Mouse (Mus musculus) lung, postnatal 25 days (tissue): ENCODE data around the gene Neurog1.

Source experiments
- DNase-seq: peaks from one replicate; pipeline ENCODE4 v3.0.0; 2022; ENCODE audit warnings: low spot score

The Neurog1 gene

DNA sequence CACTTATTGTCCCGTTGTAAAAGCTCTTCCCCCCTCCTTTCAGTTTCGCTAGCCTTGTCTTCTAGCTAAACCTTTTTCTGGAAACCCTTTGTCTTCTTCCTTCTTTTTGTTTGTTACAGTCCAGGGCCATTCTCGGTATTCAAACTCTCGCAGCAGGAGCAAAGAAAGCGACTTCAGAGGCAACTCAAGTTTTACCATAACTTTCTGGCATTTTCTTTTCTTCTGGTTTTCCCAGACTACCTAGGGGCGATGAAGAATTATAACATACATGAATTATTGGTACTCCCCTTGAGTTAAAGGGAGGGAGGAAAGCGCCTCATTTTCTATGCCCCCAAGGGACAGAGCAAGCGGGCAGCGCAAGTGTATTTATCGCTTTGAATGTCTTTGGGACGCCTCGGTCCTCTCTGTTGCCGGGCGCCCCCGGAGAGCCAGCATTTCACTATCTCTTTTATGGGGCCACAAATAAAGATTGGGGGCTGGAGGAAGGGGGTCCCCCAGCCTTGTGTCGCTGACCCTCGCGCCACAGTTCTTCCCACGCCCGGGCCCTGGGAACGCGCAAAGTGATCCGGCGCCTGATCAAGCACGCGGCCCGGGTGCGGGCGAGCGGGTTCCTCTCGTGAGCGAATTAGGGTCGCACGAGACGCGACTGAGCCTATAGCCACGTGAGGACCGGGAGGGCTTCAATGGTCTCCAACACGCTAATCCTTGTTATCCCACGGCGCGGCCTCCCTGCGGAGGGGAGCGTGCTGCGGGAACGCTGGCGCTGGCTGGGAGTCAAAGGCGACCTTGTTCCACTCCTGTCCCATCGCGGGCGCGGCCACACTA, 6.4 kb upstream of the Neurog1 start:
- no peak for DNase-seq

DNA sequence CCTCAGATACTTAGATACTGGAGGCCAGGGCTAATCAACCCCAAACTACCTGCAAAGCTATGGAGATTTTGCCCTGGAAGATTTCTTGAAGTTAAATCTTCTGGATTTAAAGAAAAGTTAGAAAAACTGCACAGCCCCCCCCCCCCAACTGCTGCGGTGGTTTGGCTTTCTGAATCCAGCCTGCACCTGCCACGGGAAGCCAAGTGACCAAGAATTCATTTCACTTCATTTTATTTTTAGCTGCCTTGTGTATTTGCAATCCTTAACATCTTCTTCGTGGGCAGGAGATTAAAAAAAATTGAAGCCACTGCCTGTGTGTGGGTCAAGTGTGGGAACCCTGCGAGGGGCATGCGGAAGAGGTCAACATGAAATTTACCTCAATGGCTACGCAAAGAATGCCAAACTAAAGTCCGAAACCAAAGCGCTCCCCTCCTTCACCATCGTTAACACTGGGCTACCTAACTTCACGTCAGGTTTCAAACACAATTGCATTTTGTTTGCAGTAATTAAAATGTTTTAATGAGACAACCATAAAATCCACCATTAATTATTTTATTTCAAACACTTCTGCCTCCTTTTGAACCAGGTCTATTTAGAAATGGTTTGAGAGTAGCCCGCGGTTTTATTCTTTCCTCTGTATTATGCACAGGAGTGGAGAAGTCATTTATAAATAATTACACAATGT, 5.6 kb upstream of the Neurog1 start:
- no peak for DNase-seq

DNA sequence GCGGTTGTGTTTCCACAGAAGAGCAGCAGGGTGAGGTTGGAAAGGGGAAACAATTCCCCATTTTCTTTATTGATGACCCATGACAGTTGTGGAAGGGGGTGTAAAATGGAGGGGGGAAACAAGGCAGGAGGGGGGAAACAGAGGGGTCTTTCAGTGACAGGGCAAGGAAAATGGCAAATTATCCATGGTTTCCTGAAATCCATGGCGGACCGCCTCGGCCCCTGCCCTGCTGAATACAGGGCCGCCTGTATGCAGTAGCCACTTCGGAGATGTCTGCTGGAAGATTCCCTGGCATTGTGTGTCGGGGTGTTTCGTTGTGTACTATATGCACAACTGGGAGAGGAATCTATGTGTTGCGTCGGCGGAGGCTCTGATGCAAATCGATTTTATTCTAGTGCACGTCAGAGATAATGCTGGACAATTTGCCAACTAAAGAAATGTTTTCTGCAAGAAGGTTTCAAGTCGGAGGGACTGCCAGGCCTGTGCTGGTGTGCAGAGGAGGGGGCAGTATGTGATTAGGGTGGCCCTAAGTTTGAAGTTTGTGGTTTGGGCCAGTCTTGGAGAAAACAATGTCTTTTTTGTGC, 4.8 kb upstream of the Neurog1 start:
- DNase-seq, result no peak

DNA sequence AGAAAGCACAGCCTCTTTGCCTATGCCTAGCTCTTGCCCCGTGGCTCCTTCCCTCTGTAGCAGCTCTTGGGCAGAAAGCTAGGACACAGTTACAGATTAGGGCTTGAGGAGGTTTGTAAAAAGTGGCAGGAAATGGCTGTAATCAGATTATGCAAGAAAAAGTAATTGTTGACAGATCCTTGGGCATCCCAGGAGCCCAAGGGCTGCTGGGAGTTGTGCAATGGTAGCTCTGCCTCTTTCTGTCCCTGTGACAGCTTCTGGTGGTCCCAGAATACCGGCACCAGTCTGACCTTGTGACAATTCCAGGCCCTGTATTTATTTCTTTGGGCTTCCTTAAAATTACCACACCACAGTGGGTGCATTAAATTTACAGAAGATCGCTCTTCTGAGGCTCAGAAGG, 1.4 kb upstream of the Neurog1 start:
- no peak for DNase-seq

DNA sequence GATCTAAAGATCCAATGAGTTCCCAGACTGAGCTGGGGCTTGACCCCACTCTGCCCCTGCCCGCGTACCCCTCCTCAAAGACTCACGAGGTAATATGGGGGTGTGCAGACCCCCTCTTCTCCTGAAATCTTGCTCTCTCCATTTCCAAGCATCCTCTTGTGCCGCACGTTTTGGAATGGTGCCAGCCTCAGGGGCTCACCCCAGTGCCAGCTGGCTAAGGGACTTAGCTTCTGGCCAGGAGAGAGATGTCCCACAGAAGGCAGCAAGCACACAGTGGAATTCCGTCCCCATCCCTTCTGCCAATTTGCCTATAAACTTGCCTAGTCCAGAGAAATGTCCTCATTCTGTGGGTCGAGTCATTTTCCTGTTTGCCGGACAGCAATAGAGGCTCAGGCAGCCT, 820 bp upstream of the Neurog1 start:
- DNase-seq, result no peak

DNA sequence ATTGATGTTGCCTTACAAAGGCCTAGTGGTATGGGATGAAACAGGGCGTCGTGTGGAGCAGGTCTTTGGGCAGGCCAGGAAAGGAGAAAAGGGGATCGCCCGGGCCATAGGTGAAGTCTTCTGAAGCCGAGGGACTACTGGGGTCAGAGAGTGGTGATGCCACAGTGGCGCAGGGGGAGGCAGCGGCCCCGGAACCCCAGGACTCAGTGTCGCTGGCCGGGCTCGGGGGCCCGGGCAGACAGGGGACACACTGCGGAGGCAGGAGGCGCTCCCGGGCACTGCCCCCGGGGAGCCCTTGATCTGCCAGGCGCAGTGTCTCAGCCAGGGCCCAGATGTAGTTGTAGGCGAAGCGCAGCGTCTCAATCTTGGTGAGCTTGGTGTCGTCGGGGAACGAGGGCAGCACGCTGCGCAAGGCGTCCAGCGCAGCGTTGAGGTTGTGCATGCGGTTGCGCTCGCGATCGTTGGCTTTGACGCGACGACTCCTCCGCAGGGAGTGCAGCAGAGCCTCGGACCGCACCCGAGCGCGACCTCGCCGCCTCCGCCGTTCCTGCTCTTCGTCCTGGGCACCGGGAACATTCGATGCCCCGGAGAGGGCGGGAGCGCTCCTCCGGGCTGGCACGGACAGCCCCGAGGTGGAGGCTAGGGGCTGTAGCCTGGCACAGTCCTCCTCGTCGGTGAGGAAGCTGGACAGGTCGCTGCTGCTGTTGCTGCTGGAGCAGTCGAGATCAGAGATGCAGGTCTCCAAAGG, 613 bp downstream of the Neurog1 start:
- no peak for DNase-seq

DNA sequence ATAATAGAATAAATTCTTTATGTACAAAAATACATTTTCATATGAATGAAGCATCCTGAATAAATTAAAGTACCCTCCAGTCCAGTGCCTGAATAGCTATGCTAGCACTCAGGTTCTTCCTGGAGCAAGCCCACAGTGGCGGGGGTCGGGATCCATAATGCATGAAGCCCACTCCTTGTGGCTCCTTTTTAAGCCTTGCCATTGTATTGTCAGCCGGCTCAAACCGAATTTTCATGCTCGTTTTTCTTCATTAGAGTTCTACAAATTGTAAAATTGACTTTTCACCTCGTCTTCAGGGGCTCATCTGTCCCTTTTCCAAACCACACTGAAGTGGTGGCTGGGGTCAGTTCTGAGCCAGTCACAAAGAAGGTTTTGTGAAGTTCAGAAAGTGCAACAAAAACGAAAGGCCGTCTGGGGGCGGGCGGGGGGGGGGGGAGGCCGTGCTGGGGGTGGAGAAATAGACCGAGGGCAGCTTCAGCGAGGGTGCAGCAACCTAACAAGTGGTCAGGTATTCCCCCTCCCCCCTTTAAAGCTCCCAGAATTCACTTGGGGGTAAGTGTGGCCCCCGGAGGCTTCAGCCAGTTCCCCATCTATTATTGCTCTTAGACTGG, 1.3 kb downstream of the Neurog1 start:
- no peak for DNase-seq

DNA sequence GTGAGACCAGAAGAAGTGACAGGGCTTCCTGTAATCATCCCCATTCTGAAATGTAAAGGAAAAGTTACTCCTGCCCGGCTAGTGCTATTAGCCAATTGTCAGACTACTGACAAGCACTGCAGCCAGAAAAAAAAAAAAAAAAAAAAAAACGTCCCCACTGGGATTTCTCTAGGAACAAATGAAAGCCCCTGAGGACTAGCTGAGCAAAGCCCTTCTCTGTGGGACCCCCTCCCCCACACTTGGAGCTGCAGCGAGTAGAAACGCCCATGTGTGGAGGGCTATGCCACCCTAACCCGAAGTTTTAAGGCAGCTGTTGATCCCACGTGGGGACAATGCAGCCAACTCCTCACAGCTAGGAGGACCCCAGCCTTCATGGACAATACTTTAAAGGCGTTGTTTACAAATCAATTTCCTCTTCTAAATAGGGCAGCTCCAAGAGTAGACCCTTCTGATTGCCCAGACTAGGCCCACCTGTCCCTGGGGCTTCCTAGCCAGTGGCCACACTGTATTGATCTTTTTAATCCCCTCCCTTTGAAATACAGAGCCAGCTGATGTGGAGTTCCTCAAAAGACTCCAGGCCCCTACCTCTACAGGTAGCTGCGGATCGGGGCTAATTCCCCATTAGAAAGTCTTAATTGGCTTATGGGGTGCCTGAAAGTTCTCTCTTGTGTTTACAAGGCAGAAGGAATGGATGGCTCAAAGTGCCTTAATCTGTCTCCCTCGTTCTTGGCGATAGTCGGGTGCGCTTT, 2.2 kb downstream of the Neurog1 start:
- DNase-seq, result no peak

DNA sequence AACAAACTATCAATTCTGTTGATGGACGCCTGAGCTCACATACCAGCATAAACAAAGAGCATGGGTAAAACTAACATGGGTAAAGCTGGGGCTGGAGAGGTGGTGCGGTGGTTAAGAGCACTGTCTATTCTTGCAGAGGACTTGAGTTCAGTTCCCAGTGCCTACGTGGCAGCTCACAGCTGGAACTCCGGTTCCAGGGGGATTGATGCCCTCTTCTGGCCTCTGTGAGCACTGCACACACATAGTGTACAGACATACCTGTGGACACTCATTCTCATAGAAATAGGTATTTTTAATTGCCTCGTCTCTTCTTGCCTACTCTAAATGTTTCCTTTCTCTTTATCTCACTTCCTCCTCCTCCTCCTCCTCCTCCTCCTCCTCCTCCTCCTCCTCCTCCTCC, 8.9 kb downstream of the Neurog1 start:
- no peak for DNase-seq

DNA sequence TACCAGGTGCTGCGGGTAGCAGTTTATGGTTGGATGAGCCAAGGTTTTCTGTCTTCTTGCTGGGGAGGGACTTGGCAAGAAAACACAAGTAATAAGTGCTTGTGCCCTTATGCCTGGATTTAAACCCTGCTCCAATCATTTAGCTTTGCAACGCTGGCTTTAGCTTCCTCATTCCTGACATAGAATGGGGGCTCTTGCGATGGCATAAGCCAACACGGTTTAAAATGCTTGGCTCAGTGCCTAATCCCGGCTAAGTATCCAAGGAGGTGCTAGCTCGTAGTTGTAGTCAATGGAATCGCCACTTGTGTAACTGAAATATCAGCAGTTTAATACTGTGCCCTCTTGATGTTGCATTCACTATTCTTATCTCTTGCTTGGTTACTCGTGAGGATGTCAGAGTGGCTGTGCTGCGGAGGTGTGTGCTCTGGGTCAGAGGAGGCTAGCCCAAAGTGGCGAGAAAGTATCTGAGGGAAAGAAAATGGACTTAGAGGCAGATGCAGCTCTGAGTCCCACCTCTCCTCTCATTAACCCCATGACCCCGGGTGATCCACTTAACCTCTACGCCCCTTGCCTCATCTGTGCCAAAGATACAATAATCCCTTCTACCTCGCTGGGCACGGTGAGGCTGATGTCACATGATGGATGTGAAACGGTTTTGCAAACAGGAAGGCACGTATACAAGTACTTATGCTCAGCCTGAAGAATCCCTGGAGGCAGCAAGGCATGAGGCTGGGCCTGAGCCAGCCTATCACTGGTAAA, 11.8 kb downstream of the Neurog1 start:
- DNase-seq, result peak; percentile 3

DNA sequence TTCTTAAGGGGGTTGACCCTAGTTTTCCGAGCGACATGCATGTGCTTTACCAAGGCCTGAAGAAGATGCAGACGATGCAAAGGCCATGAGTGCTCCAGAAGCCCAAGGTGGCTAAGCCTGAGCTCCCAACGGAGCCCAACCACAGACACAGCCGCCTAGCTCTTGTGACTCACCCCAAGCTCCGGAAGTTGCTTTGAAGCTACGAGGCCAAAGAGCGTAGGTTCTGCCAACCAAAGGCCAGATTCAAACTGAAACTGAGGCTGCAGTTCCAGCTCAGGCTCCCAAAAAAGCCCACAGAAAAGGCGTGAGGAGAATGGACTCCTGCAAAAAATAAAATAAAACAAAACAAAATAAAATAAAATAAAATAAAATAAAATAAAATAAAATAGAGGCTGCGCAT, 14.1 kb downstream of the Neurog1 start:
- DNase-seq, result no peak

DNA sequence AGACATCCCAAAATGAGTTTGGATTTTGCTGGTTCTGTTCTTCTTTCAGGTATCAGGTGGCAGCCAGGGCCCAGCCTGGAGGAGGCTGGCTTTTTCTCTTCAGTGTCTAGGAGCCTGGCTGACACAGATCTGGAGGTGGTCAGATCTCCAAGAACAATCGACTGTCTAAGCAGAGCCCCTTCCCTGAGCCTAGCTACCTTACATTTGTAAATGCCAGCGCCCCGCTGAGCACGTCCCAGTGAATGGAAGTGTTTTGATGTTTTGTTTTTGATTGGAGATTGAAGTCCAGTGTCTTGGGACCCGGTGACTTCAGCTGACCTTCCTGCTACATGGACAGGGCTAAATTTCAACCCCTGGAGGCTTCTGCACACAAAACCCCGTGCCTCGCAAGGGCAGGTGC, 15.8 kb downstream of the Neurog1 start:
- DNase-seq, result no peak

DNA sequence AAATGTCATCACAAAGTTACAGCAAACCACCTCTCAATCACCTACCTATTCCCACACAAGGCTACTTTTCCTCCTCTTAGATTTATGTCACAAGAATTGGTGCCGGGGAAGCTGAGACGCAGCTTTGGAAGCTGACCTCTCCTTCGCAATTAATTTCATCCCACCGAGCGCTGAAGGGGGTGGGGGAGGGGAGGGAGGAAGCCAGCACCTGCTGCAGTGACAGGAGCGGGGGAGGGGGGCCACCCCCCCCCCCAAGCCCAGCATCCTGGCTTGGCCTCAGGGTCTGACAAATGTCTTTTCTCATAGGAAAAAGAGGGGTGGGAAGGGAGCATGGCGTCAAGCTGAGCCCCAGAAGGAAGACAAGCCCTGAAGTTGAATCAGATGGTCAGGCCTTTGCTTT, 23.2 kb downstream of the Neurog1 start:
- DNase-seq, result no peak

DNA sequence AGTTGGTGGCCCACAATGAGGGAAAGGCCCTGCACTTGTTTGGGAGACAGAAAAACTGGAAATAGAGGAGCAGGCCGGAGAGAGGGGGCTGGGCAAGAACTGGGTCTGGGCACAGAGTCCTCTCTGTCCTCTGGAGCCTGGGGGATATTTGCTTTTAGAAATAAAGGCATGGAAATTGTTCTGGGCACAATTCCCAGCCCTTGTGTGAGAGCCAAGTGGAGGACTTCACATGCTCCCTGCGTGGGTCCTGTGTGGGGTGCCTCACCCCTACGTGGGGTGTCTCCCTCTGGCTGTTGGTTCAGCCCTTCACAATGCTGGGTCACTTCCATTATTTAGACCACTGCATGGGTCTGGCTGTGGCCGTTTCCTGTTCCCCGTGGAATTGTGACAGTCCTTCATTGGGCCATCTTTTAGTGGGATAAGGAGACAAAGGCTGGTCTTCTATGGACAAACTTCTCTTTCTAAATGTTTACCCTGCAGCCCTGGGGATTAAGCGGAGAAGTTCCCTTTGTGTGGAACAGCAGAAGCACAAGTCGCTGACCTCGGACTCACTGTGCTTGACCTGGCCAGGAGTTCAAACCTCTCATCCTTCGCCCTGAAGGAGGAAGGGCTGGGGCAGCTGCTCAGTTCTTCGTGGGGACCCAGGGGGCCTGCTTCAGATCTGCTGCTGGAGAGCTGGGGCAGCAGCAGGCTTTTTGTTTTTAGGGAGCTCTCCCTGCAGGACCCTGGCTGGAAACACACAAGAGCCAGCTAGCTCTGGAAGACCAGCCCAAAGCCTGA, 25.6 kb downstream of the Neurog1 start:
- no peak for DNase-seq

DNA sequence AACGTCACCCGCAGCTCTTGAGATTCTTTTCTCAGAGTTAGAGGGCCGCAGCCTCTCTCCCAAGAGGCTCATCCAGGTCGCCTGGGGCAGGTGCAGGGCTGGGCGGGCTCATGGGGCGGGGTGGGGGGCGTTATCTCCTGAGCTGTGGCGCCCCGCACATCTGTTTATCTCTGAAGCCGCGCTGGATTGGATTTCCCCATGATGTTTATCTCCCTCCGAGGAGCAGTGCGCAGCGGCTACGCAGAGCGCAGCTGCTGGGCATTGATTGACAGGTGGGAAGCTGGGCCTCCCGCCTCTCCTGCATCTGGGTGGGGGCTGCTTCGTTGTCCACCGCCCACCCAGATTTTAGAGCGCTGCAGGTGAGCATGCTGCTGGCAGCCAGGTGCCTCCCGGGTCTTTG, 28.3 kb downstream of the Neurog1 start:
- no peak for DNase-seq

DNA sequence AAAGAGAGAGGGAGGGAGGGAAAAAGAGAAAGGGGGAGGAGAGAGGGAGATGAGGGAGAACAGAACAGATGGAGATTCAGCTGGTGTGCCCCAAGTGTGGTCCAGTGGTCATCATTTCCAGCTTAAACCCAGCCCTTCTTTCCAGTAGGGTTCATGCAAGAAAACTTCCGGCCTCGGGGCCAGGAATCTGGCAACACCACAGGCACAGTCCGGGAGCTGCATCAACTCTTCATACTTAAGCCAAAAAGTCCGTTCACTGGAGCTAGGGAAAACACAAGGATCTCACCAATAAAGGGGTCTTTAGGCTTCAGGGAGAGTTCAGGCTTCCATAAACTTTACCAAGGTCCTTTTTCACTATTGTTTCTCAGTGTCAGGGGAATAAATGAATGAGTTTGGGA, 29.1 kb downstream of the Neurog1 start:
- DNase-seq, result no peak

DNA sequence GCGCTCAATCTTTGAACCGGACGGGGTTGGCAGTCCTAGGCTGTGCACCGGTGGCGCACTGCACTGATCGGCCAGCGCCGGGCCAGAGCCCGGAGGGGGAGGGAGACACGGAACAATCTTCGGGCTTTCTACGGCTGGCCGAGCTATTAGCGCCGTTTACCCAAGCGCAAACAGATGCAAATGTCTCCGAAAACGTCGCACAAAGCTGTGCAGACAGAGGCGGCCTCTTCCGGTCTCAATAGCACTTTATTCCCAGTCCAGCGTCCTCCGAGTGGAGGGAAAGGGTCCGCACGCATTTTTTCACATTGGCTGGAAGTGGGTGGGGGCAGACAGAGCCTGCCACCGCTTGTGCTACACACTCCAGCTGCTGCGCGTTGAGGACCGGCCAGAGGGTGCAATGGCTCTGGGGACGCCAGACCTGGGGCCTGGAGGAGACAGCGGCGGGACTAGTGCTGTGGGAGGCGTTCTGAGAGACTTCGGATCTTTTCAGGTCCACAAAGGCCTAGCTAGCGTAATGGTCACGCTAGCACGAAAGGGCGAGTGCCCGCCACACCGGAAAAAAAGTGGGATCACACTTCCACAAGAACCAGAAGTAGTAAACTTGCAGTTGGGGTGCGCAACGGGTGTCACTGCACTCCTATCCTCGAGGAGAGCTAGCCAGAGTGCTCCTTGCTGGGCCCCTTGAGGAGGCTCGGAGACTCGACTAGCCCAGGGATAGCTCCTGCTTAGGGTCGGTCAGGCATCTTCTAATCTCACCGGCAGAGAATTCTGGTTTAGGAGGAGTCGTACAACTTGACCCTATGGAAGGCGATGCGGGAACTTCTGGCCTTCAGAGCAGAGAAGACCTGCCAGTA, 29.7 kb downstream of the Neurog1 start:
- no peak for DNase-seq

DNA sequence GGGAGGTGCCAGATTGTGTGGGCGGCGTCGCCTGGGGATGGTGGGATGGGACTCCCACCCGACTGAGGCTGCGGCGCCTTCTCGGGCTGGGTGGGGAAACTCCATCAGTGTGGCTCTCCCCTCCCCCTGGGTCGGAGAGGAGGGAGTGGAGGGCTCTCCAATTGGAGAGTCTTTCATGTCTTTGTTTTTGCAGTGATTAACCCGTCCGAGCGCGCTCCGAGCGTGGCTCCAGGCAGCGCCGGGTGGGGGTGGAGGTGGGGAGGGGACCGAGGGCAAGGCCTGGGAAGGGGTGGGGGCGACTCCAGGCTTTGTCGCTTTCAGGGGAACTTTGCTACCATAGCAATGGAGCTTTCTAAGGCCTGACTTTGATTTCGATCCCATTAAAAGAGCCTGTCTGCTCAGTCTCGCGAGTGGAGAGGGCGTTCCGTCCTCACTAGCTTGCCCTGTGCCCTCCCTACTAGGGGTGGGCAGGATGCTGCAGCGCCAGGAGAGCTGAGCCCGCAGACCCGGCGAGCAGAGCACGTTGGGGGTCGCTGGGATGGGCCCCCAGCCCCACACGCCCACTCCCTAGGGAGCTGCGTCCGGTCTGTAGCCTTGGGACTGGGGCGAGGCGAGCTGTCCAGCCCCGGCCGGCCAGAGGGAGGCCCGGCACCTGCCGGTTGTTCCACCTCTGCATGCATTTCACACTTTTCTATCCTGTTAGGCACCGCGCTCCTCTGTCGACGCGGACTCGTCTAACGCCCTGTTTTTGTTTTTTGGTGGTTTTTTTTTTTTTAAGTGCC, 30.6 kb downstream of the Neurog1 start:
- no peak for DNase-seq
